Mouse (Mus musculus) heart, adult 11 months (tissue): ENCODE data around the gene Cadps.
"Not testable (repeated sequence)": the region's sequence is repeated elsewhere in the genome, so short reads cannot be mapped to it uniquely, and the experiment has no call there.

Experiments
- DNase-seq: peaks from one replicate; pipeline ENCODE4 v3.0.0; 2022

Cadps gene

GRCm38 (mm10) chr14:12581657-12582056, 241.2 kb downstream of the Cadps start:
- no peak for DNase-seq

- DNase-seq = no peak
These were observed 242.1 kb downstream of the Cadps start for GRCm38 (mm10) chr14:12580786-12581185.

GRCm38 (mm10) chr14:12578156-12578555, 244.7 kb downstream of the Cadps start:
- DNase-seq = no peak

- DNase-seq = peak; percentile 35
These were observed 245.3 kb downstream of the Cadps start for GRCm38 (mm10) chr14:12577475-12578140.

GRCm38 (mm10) chr14:12575105-12575504, 247.8 kb downstream of the Cadps start:
- DNase-seq = no peak

- no peak for DNase-seq
These were observed 248.5 kb downstream of the Cadps start for GRCm38 (mm10) chr14:12574336-12574735.

GRCm38 (mm10) chr14:12561730-12562129, 261.1 kb downstream of the Cadps start:
- not testable (repeated sequence) for DNase-seq

GRCm38 (mm10) chr14:12560233-12560577, 262.7 kb downstream of the Cadps start:
- DNase-seq = no peak

- DNase-seq = no peak
These were observed 263.2 kb downstream of the Cadps start for GRCm38 (mm10) chr14:12559574-12560232.

- no peak for DNase-seq
These were observed 263.8 kb downstream of the Cadps start for GRCm38 (mm10) chr14:12558920-12559573.

- no peak for DNase-seq
These were observed 268.4 kb downstream of the Cadps start for GRCm38 (mm10) chr14:12554486-12554885.

GRCm38 (mm10) chr14:12551353-12551752, 271.5 kb downstream of the Cadps start:
- no peak for DNase-seq

- DNase-seq = no peak
These were observed 271.9 kb downstream of the Cadps start for GRCm38 (mm10) chr14:12550931-12551330.

GRCm38 (mm10) chr14:12549290-12549689, 273.6 kb downstream of the Cadps start:
- no peak for DNase-seq

GRCm38 (mm10) chr14:12547496-12547895, 275.4 kb downstream of the Cadps start:
- DNase-seq = no peak

- no peak for DNase-seq
These were observed 281.1 kb downstream of the Cadps start for GRCm38 (mm10) chr14:12541733-12542132.

- DNase-seq = no peak
These were observed 283.8 kb downstream of the Cadps start for GRCm38 (mm10) chr14:12539071-12539470.

- no peak for DNase-seq
These were observed 291.8 kb downstream of the Cadps start for GRCm38 (mm10) chr14:12531101-12531500.

GRCm38 (mm10) chr14:12530554-12530953, 292.3 kb downstream of the Cadps start:
- no peak for DNase-seq

- DNase-seq = no peak
These were observed 292.8 kb downstream of the Cadps start for GRCm38 (mm10) chr14:12529961-12530542.

- DNase-seq = no peak
These were observed 295.6 kb downstream of the Cadps start for GRCm38 (mm10) chr14:12527296-12527695.

- no peak for DNase-seq
These were observed 315.9 kb downstream of the Cadps start for GRCm38 (mm10) chr14:12507018-12507417.

- DNase-seq = no peak
These were observed 318.5 kb downstream of the Cadps start for GRCm38 (mm10) chr14:12504191-12504947.
